Mouse (Mus musculus): Measurements from ENCODE around the gene Zfp239. TPM values are rescaled to one million over a fixed set of nuclear protein-coding genes. Genes with fewer than 3 reads are reported as not detected.

Gene Zfp239
- total and polyA plus RNA-seq, 3 experiments, result 18.6 to 20.4 TPM; not detected in 1

Other genes with a start within 250 kb of the Zfp239 start
- 41.5 and 52.4 TPM in 2 replicates for gene Zfp637, start 20.9 kb upstream of the Zfp239 start, total RNA-seq (2012; rRNA removed)
- gene Zfp637, start 20.9 kb upstream of the Zfp239 start, polyA plus RNA-seq (2012; ENCODE audit: insufficient read depth in 1 of 2, insufficient read length in 2 of 2, low read depth in 1 of 2, low replicate concordance in 2 of 2, missing spikeins in 1 of 2), result 10 to 100 TPM in 1 of 2 experiments, not detected in 1; 53.8 TPM
- gene Hnrnpf, start 38.2 kb downstream of the Zfp239 start, total RNA-seq (2012; rRNA removed), result 868 and 882 TPM in 2 replicates
- 1,000 to 10,000 TPM in 1 of 2 experiments, 100 to 1,000 TPM in 1; 722 to 2,287 TPM for gene Hnrnpf, start 38.2 kb downstream of the Zfp239 start, polyA plus RNA-seq (2012; ENCODE audit: insufficient read depth in 1 of 2, insufficient read length in 2 of 2, low read depth in 1 of 2, low replicate concordance in 2 of 2, missing spikeins in 1 of 2)
- gene Fxyd4, start 75.6 kb downstream of the Zfp239 start, total RNA-seq (2012; rRNA removed), result not detected in 2 replicates
- under 1 TPM in 1 of 2 experiments, not detected in 1; 0.22 TPM for gene Fxyd4, start 75.6 kb downstream of the Zfp239 start, polyA plus RNA-seq (2012; ENCODE audit: insufficient read depth in 1 of 2, insufficient read length in 2 of 2, low read depth in 1 of 2, low replicate concordance in 2 of 2, missing spikeins in 1 of 2)
- gene Rasgef1a, start 149.3 kb downstream of the Zfp239 start, total RNA-seq (2012; rRNA removed), result 0.04 TPM in 1 of 2 replicates, not detected in the other
- under 1 TPM in 1 of 2 experiments, not detected in 1; 0.19 TPM for gene Rasgef1a, start 149.3 kb downstream of the Zfp239 start, polyA plus RNA-seq (2012; ENCODE audit: insufficient read depth in 1 of 2, insufficient read length in 2 of 2, low read depth in 1 of 2, low replicate concordance in 2 of 2, missing spikeins in 1 of 2)